Mouse (Mus musculus): ENCODE results near the gene Gsg1l2.

Gene Gsg1l2

GRCm38 (mm10) chr11:67820221-67820620, 45.8 kb downstream of the Gsg1l2 start:
- DNase-seq, result peak; percentile 29 to 64

DNA sequence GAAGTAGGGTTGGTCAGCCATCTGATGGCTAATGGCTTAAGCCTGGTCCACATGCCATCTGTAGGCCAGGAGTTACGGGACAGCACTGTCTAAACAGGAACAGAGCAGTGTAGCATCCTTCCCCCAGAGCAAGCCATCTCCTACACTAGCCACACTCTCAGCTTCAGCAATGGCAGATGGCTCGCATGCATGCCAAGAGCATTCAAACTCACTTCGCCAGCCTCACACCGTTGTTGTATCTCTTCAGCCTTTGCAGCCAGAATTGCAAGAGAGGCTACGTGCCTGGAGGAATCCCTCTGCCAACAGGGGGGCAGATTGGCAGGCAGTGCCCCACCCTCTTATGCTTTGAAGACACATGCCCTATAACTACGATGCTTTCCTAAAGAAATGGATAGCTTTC, 47.2 kb downstream of the Gsg1l2 start:
- DNase-seq, result no peak

- DNase-seq, result peak; percentile 20 to 57
Measured at GRCm38 (mm10) chr11:67828360-67829059, 54.1 kb downstream of the Gsg1l2 start.

DNA sequence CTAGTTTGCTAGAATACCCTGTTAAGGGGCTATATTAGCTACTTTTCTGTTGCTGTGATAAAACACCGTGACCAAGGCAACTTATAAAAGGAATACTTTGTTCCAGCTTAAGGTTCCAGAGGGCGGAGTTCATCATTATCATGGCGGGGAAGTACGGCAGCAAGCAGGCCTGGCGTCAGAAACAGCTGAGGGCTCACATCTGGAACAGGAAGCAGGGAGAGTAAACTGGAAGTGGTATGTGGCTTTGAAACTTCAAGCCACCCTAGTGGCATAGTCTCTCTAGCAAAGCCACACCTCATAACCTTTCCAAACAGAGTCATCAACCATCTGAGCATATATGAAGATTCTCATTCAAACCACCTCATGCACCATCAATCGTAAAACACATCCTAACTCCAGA, 55.1 kb downstream of the Gsg1l2 start:
- DNase-seq, result no peak

GRCm38 (mm10) chr11:67831820-67832219, 57.4 kb downstream of the Gsg1l2 start:
- no peak for DNase-seq

DNA sequence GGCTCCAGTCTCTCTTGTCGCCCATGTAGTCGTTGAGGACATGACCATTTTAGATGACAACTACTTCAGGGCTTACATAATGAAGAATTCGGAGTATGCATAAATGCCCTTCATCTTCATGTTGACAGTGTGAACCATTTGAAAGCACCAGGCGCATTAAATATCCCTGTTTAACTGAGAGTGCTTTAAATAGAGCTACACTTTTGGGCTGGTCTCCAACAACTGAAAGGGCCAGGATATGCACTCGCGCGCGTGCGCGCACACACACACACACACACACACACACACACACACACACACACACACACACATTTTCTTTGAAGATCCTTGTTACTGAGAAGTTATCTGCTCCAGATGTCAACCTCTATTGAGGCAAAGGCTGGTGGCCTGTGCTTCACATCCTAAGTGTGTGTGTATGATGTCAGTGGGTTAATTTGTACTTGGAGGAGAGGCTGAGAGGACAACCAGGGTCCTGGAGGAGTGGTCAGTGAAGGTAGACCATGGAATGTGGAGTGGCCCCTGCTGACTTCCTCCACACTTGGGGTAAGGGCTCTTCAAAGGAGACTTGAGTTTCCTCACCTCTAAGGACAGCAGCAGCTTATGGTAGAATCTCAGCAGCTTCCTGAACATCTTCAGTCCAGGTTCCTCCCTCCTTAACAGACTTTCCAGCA, 61.1 kb downstream of the Gsg1l2 start:
- DNase-seq, result peak; percentile 37 to 69
